Mouse (Mus musculus): ENCODE data around the gene Dcaf1. TPM values are rescaled to one million over a fixed set of nuclear protein-coding genes. Genes with fewer than 3 reads are reported as not detected.

Gene Dcaf1
- polyA plus RNA-seq, 1 experiment = 6.4 TPM

DNA sequence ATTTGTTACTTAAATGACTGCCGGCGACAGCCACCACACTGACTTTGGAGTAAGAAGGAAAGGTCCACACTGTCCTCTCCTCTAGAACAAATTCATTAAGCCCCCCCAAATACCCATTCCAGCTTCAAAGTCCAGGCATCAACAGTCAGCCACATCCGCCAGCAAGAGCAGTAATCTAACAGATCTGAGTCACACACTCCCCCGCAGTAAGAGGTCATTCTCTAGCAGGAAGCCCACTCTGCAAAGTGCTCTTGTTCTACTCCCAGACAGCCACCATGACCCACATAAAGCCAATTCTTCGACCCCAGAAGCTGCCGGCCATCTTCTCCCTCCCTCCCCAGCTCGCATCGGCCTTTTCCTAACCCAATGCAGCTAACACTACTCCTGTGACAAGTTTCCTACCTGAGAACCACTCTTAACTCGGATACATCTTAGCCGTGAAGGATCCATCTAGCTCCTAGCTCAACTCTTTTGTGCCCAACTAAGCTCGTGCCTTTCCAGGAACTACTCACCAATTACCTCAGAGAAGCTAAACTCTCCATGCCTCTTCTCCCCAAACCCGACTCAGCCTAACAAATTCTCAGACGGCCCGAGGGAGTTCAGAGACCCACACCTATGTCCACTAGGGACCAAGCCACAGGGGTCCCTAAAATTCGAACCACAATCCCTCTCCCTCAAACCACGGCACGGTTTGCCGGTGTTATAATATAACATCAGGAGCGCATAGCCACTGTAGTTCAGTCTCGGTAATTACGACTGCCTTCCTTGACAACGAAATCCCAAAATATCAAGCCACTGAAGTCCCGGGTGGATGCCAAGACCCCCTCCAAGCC, 33.5 kb upstream of the Dcaf1 start:
- peaks cover 16% of the 10 kb centered on the region; the same call in 1 of the 2 replicates for H3K4me1 ChIP-seq (ENCODE audit: control insufficient read depth, insufficient read depth, insufficient read length, low read length)
- TF ChIP-seq POLR2A (IDR thresholded peaks at IDR 0.05; ENCODE audit: low read depth, low read length) = no peak
- TF ChIP-seq CTCF (IDR thresholded peaks at IDR 0.05; ENCODE audit: extremely low read depth, insufficient read length, insufficient replicate concordance, low read depth, low read length) = no peak
- peak overlapping the region; percentile 38 for H3K27ac ChIP-seq (ENCODE audit: insufficient read depth, low read depth, low read length)
- peak overlapping the region; percentile 80 for H3K4me3 ChIP-seq (ENCODE audit: low read depth, low read length)
- H3K36me3 ChIP-seq (ENCODE audit: control insufficient read depth, insufficient read depth, low read length) = no peaks in the 10 kb centered on the region
- no peaks in the 10 kb centered on the region for H3K27me3 ChIP-seq (ENCODE audit: control insufficient read depth, insufficient read depth, low read length)
- 5% methylated on average over 23 of the region's 23 CpGs for WGBS

DNA sequence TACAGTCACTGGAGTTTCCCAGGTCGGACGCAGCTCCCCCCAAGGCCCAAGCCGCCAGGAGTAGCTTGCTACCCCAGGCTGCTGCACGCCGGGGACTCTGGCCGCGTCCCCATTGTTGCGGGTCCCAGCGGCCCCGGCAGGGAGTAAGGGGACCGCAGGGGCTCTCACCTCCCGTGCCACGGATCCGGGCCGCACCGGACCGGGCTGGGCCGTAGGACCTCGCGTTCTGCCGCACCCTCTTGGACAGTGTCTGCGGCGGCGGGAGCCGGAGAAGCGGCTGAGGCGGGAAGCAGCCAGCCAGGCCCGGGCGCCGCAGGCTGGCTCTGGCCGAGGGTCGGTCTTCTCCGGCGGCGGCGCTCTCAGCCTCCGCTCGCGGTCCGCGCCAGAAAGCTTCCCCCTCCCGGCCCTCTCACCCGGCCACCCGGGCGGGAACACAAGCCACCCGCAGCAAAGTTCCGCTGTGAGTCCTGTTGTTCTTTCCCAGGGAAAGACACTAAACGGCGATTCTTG, 32.8 kb upstream of the Dcaf1 start, which contains the start of gene Rad54l2:
Gene Rad54l2, minus strand, starts transcription at position 383 of the 510 bp plus-strand sequence.
- WGBS = under 1% methylated on average over 49 of the region's 49 CpGs

DNA sequence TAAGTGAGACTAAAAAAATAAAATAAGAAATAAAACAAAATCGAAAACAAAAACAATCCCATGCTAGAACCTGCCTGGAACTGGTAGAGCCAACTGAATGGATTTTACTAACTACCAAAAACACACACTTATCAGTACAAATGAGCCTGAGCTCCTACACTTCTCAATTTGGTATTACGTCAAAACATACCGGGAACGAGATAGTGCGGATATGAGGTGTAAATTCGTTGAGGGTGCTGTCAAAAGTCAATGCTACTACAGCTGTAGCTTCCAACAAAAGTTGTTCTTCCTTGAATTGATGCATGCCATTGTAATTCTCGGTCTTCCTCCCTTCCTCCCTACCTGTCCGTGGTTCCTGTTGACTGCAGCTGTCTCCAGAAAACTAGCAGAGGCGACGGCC, 32.3 kb upstream of the Dcaf1 start:
- H3K36me3 ChIP-seq (ENCODE audit: control insufficient read depth, insufficient read depth, low read length) = no peaks in the 10 kb centered on the region
- 5% methylated on average over 10 of the region's 10 CpGs for WGBS
- no peaks in the 10 kb centered on the region for H3K27me3 ChIP-seq (ENCODE audit: control insufficient read depth, insufficient read depth, low read length)
- TF ChIP-seq POLR2A (IDR thresholded peaks at IDR 0.05; ENCODE audit: low read depth, low read length) = no peak
- no peak for TF ChIP-seq CTCF (IDR thresholded peaks at IDR 0.05; ENCODE audit: extremely low read depth, insufficient read length, insufficient replicate concordance, low read depth, low read length)
- peaks cover 16% of the 10 kb centered on the region; the same call in 1 of the 2 replicates for H3K4me1 ChIP-seq (ENCODE audit: control insufficient read depth, insufficient read depth, insufficient read length, low read length)
- H3K27ac ChIP-seq (ENCODE audit: insufficient read depth, low read depth, low read length) = no peak overlapping the region; the same call in 1 of the 2 replicates
- peak overlapping the region; percentile 80 for H3K4me3 ChIP-seq (ENCODE audit: low read depth, low read length)

More for the DNA sequence above, 32.8 kb upstream of the Dcaf1 start, which contains the start of gene Rad54l2:
- Histone ChIP-seq H3K27me3 (ENCODE audit: control insufficient read depth, insufficient read depth, low read length) (no peaks in the 10 kb centered on the region), H3K4me3 (ENCODE audit: low read depth, low read length) (peak within 1 kb of the TSS; percentile 80), H3K4me1 (ENCODE audit: control insufficient read depth, insufficient read depth, insufficient read length, low read length) (peaks cover 16% of the 10 kb centered on the region; the same call in 1 of the 2 replicates), H3K36me3 (ENCODE audit: control insufficient read depth, insufficient read depth, low read length) (no peaks in the 10 kb centered on the region), H3K27ac (ENCODE audit: insufficient read depth, low read depth, low read length) (peak within 1 kb of the TSS; percentile 38)
- no peak for TF ChIP-seq CTCF (IDR thresholded peaks at IDR 0.05; ENCODE audit: extremely low read depth, insufficient read length, insufficient replicate concordance, low read depth, low read length)
- TF ChIP-seq POLR2A (IDR thresholded peaks at IDR 0.05; ENCODE audit: low read depth, low read length) = no peak

DNA sequence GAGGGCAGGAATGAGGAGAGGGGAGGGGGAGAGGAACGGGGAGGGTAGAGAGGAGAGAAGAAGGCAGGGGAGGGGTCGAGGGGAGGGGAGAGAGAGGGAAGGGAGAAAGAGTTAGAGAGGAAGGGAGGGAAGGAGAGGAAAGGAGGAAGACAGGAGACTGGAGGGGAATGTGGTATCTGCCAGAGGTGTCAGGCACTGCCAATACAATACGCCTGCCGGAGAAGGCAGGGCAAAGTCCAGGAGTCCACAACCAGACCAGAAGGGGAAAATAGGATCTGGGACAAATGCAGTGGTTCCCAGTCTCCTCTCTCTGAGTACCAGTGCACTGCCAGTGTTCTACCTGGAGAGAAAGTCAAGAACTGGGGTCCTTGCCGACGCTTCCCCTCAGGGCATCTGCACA, 30.8 kb upstream of the Dcaf1 start:
- Histone ChIP-seq H3K4me3 (ENCODE audit: low read depth, low read length) (peak overlapping the region; percentile 38), H3K4me1 (ENCODE audit: control insufficient read depth, insufficient read depth, insufficient read length, low read length) (peaks cover 10% of the 10 kb centered on the region; the same call in 1 of the 2 replicates), H3K27me3 (ENCODE audit: control insufficient read depth, insufficient read depth, low read length) (no peaks in the 10 kb centered on the region), H3K27ac (ENCODE audit: insufficient read depth, low read depth, low read length) (peak overlapping the region; percentile 44; the same call in 1 of the 2 replicates), H3K36me3 (ENCODE audit: control insufficient read depth, insufficient read depth, low read length) (no peaks in the 10 kb centered on the region)
- WGBS = 20% methylated on average over 6 of the region's 6 CpGs
- no peak for TF ChIP-seq POLR2A (IDR thresholded peaks at IDR 0.05; ENCODE audit: low read depth, low read length)

DNA sequence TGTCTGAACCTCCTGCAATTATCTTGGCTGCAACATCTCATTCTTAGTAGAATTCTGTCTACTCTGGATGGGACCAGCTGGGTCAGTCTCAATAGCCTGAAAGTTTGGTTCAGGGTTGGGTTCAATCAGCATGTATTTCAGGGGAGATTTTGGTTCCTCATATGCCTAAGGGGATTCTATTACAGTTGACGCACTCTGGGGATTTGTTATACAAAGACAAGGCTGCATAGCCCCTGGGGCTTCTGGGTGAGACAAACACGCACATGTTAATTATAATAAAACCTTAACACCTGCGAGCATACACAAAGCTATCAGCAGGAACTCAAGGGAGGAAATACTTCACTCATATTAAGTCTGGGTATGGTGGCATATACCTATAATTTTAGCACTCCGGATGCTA, 15.2 kb upstream of the Dcaf1 start:
- H3K27me3 ChIP-seq (ENCODE audit: control insufficient read depth, insufficient read depth, low read length) = no peaks in the 10 kb centered on the region
- H3K4me1 ChIP-seq (ENCODE audit: control insufficient read depth, insufficient read depth, insufficient read length, low read length) = no peaks in the 10 kb centered on the region
- no peak for TF ChIP-seq POLR2A (IDR thresholded peaks at IDR 0.05; ENCODE audit: low read depth, low read length)
- TF ChIP-seq CTCF (IDR thresholded peaks at IDR 0.05; ENCODE audit: extremely low read depth, insufficient read length, insufficient replicate concordance, low read depth, low read length) = no peak
- no peak overlapping the region for H3K4me3 ChIP-seq (ENCODE audit: low read depth, low read length)
- WGBS = 81% methylated on average over 4 of the region's 4 CpGs
- H3K36me3 ChIP-seq (ENCODE audit: control insufficient read depth, insufficient read depth, low read length) = no peaks in the 10 kb centered on the region
- no peak overlapping the region for H3K27ac ChIP-seq (ENCODE audit: insufficient read depth, low read depth, low read length)

DNA sequence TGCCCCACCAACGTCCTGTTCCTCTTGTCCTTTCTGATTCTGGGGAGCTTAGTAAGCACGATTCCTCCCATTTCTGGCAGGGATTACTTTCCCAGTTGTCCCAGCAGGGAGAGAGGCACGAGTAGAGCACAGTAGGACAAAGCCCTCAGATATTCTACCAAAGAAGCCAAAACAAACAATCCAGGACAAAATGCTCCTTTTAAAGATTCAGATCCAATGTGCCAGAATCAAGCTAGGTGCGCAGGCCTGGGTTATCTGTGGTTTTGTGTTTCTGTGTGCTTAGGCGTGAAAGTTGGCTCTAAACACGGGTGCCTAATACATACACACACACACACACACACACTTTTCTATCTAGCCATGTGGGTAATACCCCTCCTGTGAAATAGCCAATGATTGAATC, 3.5 kb upstream of the Dcaf1 start:
- no peak overlapping the region for H3K4me3 ChIP-seq (ENCODE audit: low read depth, low read length)
- no peaks in the 10 kb centered on the region for H3K4me1 ChIP-seq (ENCODE audit: control insufficient read depth, insufficient read depth, insufficient read length, low read length)
- H3K27me3 ChIP-seq (ENCODE audit: control insufficient read depth, insufficient read depth, low read length) = no peaks in the 10 kb centered on the region
- no peak overlapping the region for H3K27ac ChIP-seq (ENCODE audit: insufficient read depth, low read depth, low read length)
- H3K36me3 ChIP-seq (ENCODE audit: control insufficient read depth, insufficient read depth, low read length) = no peaks in the 10 kb centered on the region
- TF ChIP-seq CTCF (IDR thresholded peaks at IDR 0.05; ENCODE audit: extremely low read depth, insufficient read length, insufficient replicate concordance, low read depth, low read length) (no peak), POLR2A (IDR thresholded peaks at IDR 0.05; ENCODE audit: low read depth, low read length) (no peak)
- 72% methylated on average over 6 of the region's 6 CpGs for WGBS

DNA sequence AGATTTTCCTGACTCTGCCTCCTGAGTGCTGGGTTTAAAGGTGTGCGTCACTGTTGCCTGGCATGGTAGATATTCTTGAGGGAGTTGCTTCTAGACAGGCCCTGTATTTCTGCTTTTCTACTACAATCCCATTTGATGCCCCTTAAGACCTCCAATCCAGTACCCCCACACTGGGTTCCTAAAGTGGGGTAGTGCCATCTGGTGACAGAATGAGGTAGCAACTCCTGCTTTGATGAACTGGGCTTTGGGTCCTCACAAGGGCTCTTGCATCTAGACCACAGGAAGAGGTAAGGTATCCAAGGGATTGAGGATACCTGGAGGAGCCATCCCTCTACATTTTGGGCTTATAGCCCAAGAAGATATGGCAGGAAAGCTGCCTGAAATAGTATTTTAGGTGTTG, 2.5 kb upstream of the Dcaf1 start:
- 91% methylated on average over 1 of the region's 1 CpGs for WGBS
- Histone ChIP-seq H3K27me3 (ENCODE audit: control insufficient read depth, insufficient read depth, low read length) (no peaks in the 10 kb centered on the region), H3K36me3 (ENCODE audit: control insufficient read depth, insufficient read depth, low read length) (no peaks in the 10 kb centered on the region), H3K27ac (ENCODE audit: insufficient read depth, low read depth, low read length) (no peak overlapping the region), H3K4me3 (ENCODE audit: low read depth, low read length) (no peak overlapping the region), H3K4me1 (ENCODE audit: control insufficient read depth, insufficient read depth, insufficient read length, low read length) (no peaks in the 10 kb centered on the region)
- TF ChIP-seq CTCF (IDR thresholded peaks at IDR 0.05; ENCODE audit: extremely low read depth, insufficient read length, insufficient replicate concordance, low read depth, low read length) (no peak), POLR2A (IDR thresholded peaks at IDR 0.05; ENCODE audit: low read depth, low read length) (no peak)

Measured in small intestine, adult 2 months (tissue).